Mouse (Mus musculus): ENCODE data around the gene Slc35a3. TPM values are rescaled to one million over a fixed set of nuclear protein-coding genes. Genes with fewer than 3 reads are reported as not detected.

The Slc35a3 gene
- polyA plus RNA-seq, 1 experiment from 2014 or later, result 14.8 TPM

GRCm38 (mm10) chr3:116702647-116703272 is 9.9 kb downstream of the Slc35a3 start:
- DNase-seq (ENCODE audit: low spot score) (no peak), ATAC-seq (replicated peaks; ENCODE audit: low FRiP score, low read depth) (no peak)
- no peaks in the 10 kb centered on the region for H3K36me3 ChIP-seq (ENCODE audit: insufficient read depth, low read length)
- H3K9me3 ChIP-seq (replicated peaks; ENCODE audit: low read length), result no peaks in the 10 kb centered on the region
- no peaks in the 10 kb centered on the region for H3K4me1 ChIP-seq (replicated peaks; ENCODE audit: insufficient read depth, low read length)
- 80% methylated on average over 1 of the region's 1 CpGs for WGBS
- H3K4me2 ChIP-seq (ENCODE audit: low read length), result no peak overlapping the region
- H3K27ac ChIP-seq, result no peak overlapping the region
- TF ChIP-seq CTCF (IDR thresholded peaks at IDR 0.05; ENCODE audit: low read depth), result no peak
- no peak overlapping the region for H3K4me3 ChIP-seq (replicated peaks; ENCODE audit: low read depth, low read length)
- H3K9ac ChIP-seq (ENCODE audit: low read depth, low read length), result no peak overlapping the region
- H3K27me3 ChIP-seq (ENCODE audit: insufficient read depth, low read length), result no peaks in the 10 kb centered on the region

GRCm38 (mm10) chr3:116701601-116702000 is 11.0 kb downstream of the Slc35a3 start:
- no peak for TF ChIP-seq CTCF (IDR thresholded peaks at IDR 0.05; ENCODE audit: low read depth)
- no peaks in the 10 kb centered on the region for H3K9me3 ChIP-seq (replicated peaks; ENCODE audit: low read length)
- 92% methylated on average over 4 of the region's 4 CpGs for WGBS
- no peak overlapping the region for H3K27ac ChIP-seq
- no peak for DNase-seq (ENCODE audit: low spot score)
- H3K4me3 ChIP-seq (replicated peaks; ENCODE audit: low read depth, low read length), result no peak overlapping the region
- H3K4me2 ChIP-seq (ENCODE audit: low read length), result no peak overlapping the region
- H3K9ac ChIP-seq (ENCODE audit: low read depth, low read length), result no peak overlapping the region
- H3K36me3 ChIP-seq (ENCODE audit: insufficient read depth, low read length), result no peaks in the 10 kb centered on the region
- no peaks in the 10 kb centered on the region for H3K4me1 ChIP-seq (replicated peaks; ENCODE audit: insufficient read depth, low read length)
- ATAC-seq (replicated peaks; ENCODE audit: low FRiP score, low read depth), result no peak
- no peaks in the 10 kb centered on the region for H3K27me3 ChIP-seq (ENCODE audit: insufficient read depth, low read length)

- H3K4me3 ChIP-seq (replicated peaks; ENCODE audit: low read depth, low read length), result no peak overlapping the region
- no peak overlapping the region for H3K9ac ChIP-seq (ENCODE audit: low read depth, low read length)
- H3K9me3 ChIP-seq (replicated peaks; ENCODE audit: low read length), result no peaks in the 10 kb centered on the region
- DNase-seq (ENCODE audit: low spot score) (peak; percentile 54), ATAC-seq (replicated peaks; ENCODE audit: low FRiP score, low read depth) (no peak)
- WGBS, result 62% methylated on average over 2 of the region's 2 CpGs
- H3K4me1 ChIP-seq (replicated peaks; ENCODE audit: insufficient read depth, low read length), result no peaks in the 10 kb centered on the region
- H3K27me3 ChIP-seq (ENCODE audit: insufficient read depth, low read length), result no peaks in the 10 kb centered on the region
- H3K4me2 ChIP-seq (ENCODE audit: low read length), result no peak overlapping the region
- peak; percentile 48; the same call in 1 of the 2 replicates for TF ChIP-seq CTCF (IDR thresholded peaks at IDR 0.05; ENCODE audit: low read depth)
- no peaks in the 10 kb centered on the region for H3K36me3 ChIP-seq (ENCODE audit: insufficient read depth, low read length)
- no peak overlapping the region for H3K27ac ChIP-seq
These were observed 13.8 kb downstream of the Slc35a3 start for GRCm38 (mm10) chr3:116698786-116699185.

GRCm38 (mm10) chr3:116695666-116695985 is 17.0 kb downstream of the Slc35a3 start:
- H3K4me3 ChIP-seq (replicated peaks; ENCODE audit: low read depth, low read length), result no peak overlapping the region
- no peaks in the 10 kb centered on the region for H3K27me3 ChIP-seq (ENCODE audit: insufficient read depth, low read length)
- no peak overlapping the region for H3K4me2 ChIP-seq (ENCODE audit: low read length)
- DNase-seq (ENCODE audit: low spot score), result no peak
- no peak for TF ChIP-seq CTCF (IDR thresholded peaks at IDR 0.05; ENCODE audit: low read depth)
- no peak for ATAC-seq (replicated peaks; ENCODE audit: low FRiP score, low read depth)
- no peaks in the 10 kb centered on the region for H3K4me1 ChIP-seq (replicated peaks; ENCODE audit: insufficient read depth, low read length)
- 79% methylated on average over 2 of the region's 2 CpGs for WGBS
- H3K36me3 ChIP-seq (ENCODE audit: insufficient read depth, low read length), result 0 out of 2 replicates have a peak, but pooled peaks cover under 1% of the 10 kb centered on the region
- no peaks in the 10 kb centered on the region for H3K9me3 ChIP-seq (replicated peaks; ENCODE audit: low read length)
- H3K27ac ChIP-seq, result no peak overlapping the region
- H3K9ac ChIP-seq (ENCODE audit: low read depth, low read length), result no peak overlapping the region

GRCm38 (mm10) chr3:116694955-116695665 is 17.5 kb downstream of the Slc35a3 start:
- H3K4me1 ChIP-seq (replicated peaks; ENCODE audit: insufficient read depth, low read length), result no peaks in the 10 kb centered on the region
- no peak overlapping the region for H3K9ac ChIP-seq (ENCODE audit: low read depth, low read length)
- no peak overlapping the region for H3K27ac ChIP-seq
- TF ChIP-seq CTCF (IDR thresholded peaks at IDR 0.05; ENCODE audit: low read depth), result no peak
- no peak overlapping the region for H3K4me2 ChIP-seq (ENCODE audit: low read length)
- no peak for DNase-seq (ENCODE audit: low spot score)
- H3K9me3 ChIP-seq (replicated peaks; ENCODE audit: low read length), result no peaks in the 10 kb centered on the region
- ATAC-seq (replicated peaks; ENCODE audit: low FRiP score, low read depth), result no peak
- no peak overlapping the region for H3K4me3 ChIP-seq (replicated peaks; ENCODE audit: low read depth, low read length)
- 84% methylated on average over 8 of the region's 8 CpGs for WGBS
- no peaks in the 10 kb centered on the region for H3K27me3 ChIP-seq (ENCODE audit: insufficient read depth, low read length)
- 0 out of 2 replicates have a peak, but pooled peaks cover 4% of the 10 kb centered on the region for H3K36me3 ChIP-seq (ENCODE audit: insufficient read depth, low read length)

- no peak for ATAC-seq (replicated peaks; ENCODE audit: low FRiP score, low read depth)
These were observed 18.3 kb downstream of the Slc35a3 start for GRCm38 (mm10) chr3:116694312-116694711.

More at GRCm38 (mm10) chr3:116694312-116694711, 18.3 kb downstream of the Slc35a3 start:
- DNase-seq (ENCODE audit: low spot score), result no peak
- H3K27me3 ChIP-seq (ENCODE audit: insufficient read depth, low read length), result no peaks in the 10 kb centered on the region
- H3K27ac ChIP-seq, result no peak overlapping the region
- no peak overlapping the region for H3K4me3 ChIP-seq (replicated peaks; ENCODE audit: low read depth, low read length)
- no peak overlapping the region for H3K4me2 ChIP-seq (ENCODE audit: low read length)
- no peak for TF ChIP-seq CTCF (IDR thresholded peaks at IDR 0.05; ENCODE audit: low read depth)
- H3K36me3 ChIP-seq (ENCODE audit: insufficient read depth, low read length), result 0 out of 2 replicates have a peak, but pooled peaks cover 4% of the 10 kb centered on the region
- no peaks in the 10 kb centered on the region for H3K4me1 ChIP-seq (replicated peaks; ENCODE audit: insufficient read depth, low read length)
- no peaks in the 10 kb centered on the region for H3K9me3 ChIP-seq (replicated peaks; ENCODE audit: low read length)
- 94% methylated on average over 3 of the region's 3 CpGs for WGBS
- H3K9ac ChIP-seq (ENCODE audit: low read depth, low read length), result no peak overlapping the region
